Mouse (Mus musculus): ENCODE measurements around the gene Myh14. TPM values are rescaled to one million over a fixed set of nuclear protein-coding genes. Genes with fewer than 3 reads are reported as not detected.

Gene Myh14
- polyA plus RNA-seq, 1 experiment from 2014 or later: 4.3 TPM

GRCm38 (mm10) chr7:44693427-44694175 is 23.0 kb upstream of the Myh14 start:
- peaks cover 15% of the 10 kb centered on the region for H3K27me3 ChIP-seq (replicated peaks; ENCODE audit: low read depth, poor library complexity, severe bottlenecking)
- WGBS: 76% methylated on average over 10 of the region's 10 CpGs

GRCm38 (mm10) chr7:44689331-44689730 is 18.7 kb upstream of the Myh14 start:
- H3K9me3 ChIP-seq: no peaks in the 10 kb centered on the region
- no peak overlapping the region for H3K4me3 ChIP-seq
- no peak for DNase-seq (ENCODE audit: low spot score)
- 91% methylated on average over 7 of the region's 7 CpGs for WGBS
- H3K36me3 ChIP-seq (replicated peaks): no peaks in the 10 kb centered on the region
- H3K27me3 ChIP-seq (replicated peaks; ENCODE audit: low read depth, poor library complexity, severe bottlenecking): no peaks in the 10 kb centered on the region
- H3K4me1 ChIP-seq: no peaks in the 10 kb centered on the region
- no peak overlapping the region for H3K27ac ChIP-seq (replicated peaks)

More at GRCm38 (mm10) chr7:44693427-44694175, 23.0 kb upstream of the Myh14 start:
- no peaks in the 10 kb centered on the region for H3K36me3 ChIP-seq (replicated peaks)
- H3K4me3 ChIP-seq: no peak overlapping the region
- peaks cover 9% of the 10 kb centered on the region for H3K4me1 ChIP-seq
- H3K27ac ChIP-seq (replicated peaks): no peak overlapping the region
- DNase-seq (ENCODE audit: low spot score): no peak
- no peaks in the 10 kb centered on the region for H3K9me3 ChIP-seq

- Histone ChIP-seq H3K4me3 (no peak overlapping the region), H3K27ac (replicated peaks) (no peak overlapping the region), H3K36me3 (replicated peaks) (no peaks in the 10 kb centered on the region), H3K27me3 (replicated peaks; ENCODE audit: low read depth, poor library complexity, severe bottlenecking) (no peaks in the 10 kb centered on the region), H3K9me3 (no peaks in the 10 kb centered on the region), H3K4me1 (no peaks in the 10 kb centered on the region)
- no peak for DNase-seq (ENCODE audit: low spot score)
- 65% methylated on average over 3 of the region's 3 CpGs for WGBS
Measured at GRCm38 (mm10) chr7:44688890-44689289, 18.2 kb upstream of the Myh14 start.

- peaks cover 4% of the 10 kb centered on the region; the same call in 1 of the 2 replicates for H3K9me3 ChIP-seq
- no peak overlapping the region for H3K4me3 ChIP-seq
- WGBS: 71% methylated on average over 17 of the region's 17 CpGs
- no peaks in the 10 kb centered on the region for H3K36me3 ChIP-seq (replicated peaks)
- H3K4me1 ChIP-seq: no peaks in the 10 kb centered on the region
- no peak for DNase-seq (ENCODE audit: low spot score)
- no peak overlapping the region for H3K27ac ChIP-seq (replicated peaks)
- no peaks in the 10 kb centered on the region for H3K27me3 ChIP-seq (replicated peaks; ENCODE audit: low read depth, poor library complexity, severe bottlenecking)
Measured at GRCm38 (mm10) chr7:44685531-44686402, 15.1 kb upstream of the Myh14 start.

GRCm38 (mm10) chr7:44683656-44684055 is 13.0 kb upstream of the Myh14 start:
- H3K4me1 ChIP-seq: no peaks in the 10 kb centered on the region
- no peaks in the 10 kb centered on the region for H3K27me3 ChIP-seq (replicated peaks; ENCODE audit: low read depth, poor library complexity, severe bottlenecking)
- WGBS: 80% methylated on average over 8 of the region's 8 CpGs
- H3K4me3 ChIP-seq: no peak overlapping the region
- H3K27ac ChIP-seq (replicated peaks): no peak overlapping the region
- no peaks in the 10 kb centered on the region for H3K36me3 ChIP-seq (replicated peaks)
- no peak for DNase-seq (ENCODE audit: low spot score)
- H3K9me3 ChIP-seq: peaks cover 4% of the 10 kb centered on the region; the same call in 1 of the 2 replicates

- H3K4me3 ChIP-seq: no peak overlapping the region
- H3K9me3 ChIP-seq: peaks cover 6% of the 10 kb centered on the region; the same call in 1 of the 2 replicates
- H3K27me3 ChIP-seq (replicated peaks; ENCODE audit: low read depth, poor library complexity, severe bottlenecking): peaks cover 5% of the 10 kb centered on the region; the same call in 1 of the 2 replicates
- 67% methylated on average over 2 of the region's 2 CpGs for WGBS
- H3K36me3 ChIP-seq (replicated peaks): no peaks in the 10 kb centered on the region
- DNase-seq (ENCODE audit: low spot score): no peak
- no peak overlapping the region for H3K27ac ChIP-seq (replicated peaks)
- H3K4me1 ChIP-seq: no peaks in the 10 kb centered on the region; the same call in 1 of the 2 replicates
Measured at GRCm38 (mm10) chr7:44676611-44677010, 6.0 kb upstream of the Myh14 start.

- Histone ChIP-seq H3K36me3 (replicated peaks) (no peaks in the 10 kb centered on the region), H3K4me1 (peaks cover 5% of the 10 kb centered on the region), H3K27ac (replicated peaks) (no peak overlapping the region), H3K9me3 (peaks cover 5% of the 10 kb centered on the region; the same call in 1 of the 2 replicates), H3K27me3 (replicated peaks; ENCODE audit: low read depth, poor library complexity, severe bottlenecking) (peaks cover 5% of the 10 kb centered on the region; the same call in 1 of the 2 replicates), H3K4me3 (no peak overlapping the region)
- 70% methylated on average over 4 of the region's 4 CpGs for WGBS
- no peak for DNase-seq (ENCODE audit: low spot score)
Measured at GRCm38 (mm10) chr7:44676126-44676525, 5.5 kb upstream of the Myh14 start.

GRCm38 (mm10) chr7:44675171-44675570 is 4.5 kb upstream of the Myh14 start:
- WGBS: 62% methylated on average over 6 of the region's 6 CpGs

GRCm38 (mm10) chr7:44674511-44674910 is 3.9 kb upstream of the Myh14 start:
- H3K4me1 ChIP-seq: peaks cover 14% of the 10 kb centered on the region
- 73% methylated on average over 4 of the region's 4 CpGs for WGBS

More at GRCm38 (mm10) chr7:44675171-44675570, 4.5 kb upstream of the Myh14 start:
- H3K27me3 ChIP-seq (replicated peaks; ENCODE audit: low read depth, poor library complexity, severe bottlenecking): peaks cover 15% of the 10 kb centered on the region
- no peaks in the 10 kb centered on the region for H3K36me3 ChIP-seq (replicated peaks)
- 0 out of 2 replicates have a peak, but pooled peaks cover 3% of the 10 kb centered on the region for H3K9me3 ChIP-seq
- no peak for DNase-seq (ENCODE audit: low spot score)
- H3K4me3 ChIP-seq: no peak overlapping the region
- no peak overlapping the region for H3K27ac ChIP-seq (replicated peaks)
- H3K4me1 ChIP-seq: peaks cover 14% of the 10 kb centered on the region

GRCm38 (mm10) chr7:44672193-44672592 is 1.6 kb upstream of the Myh14 start:
- no peak for DNase-seq (ENCODE audit: low spot score)
- no peaks in the 10 kb centered on the region for H3K36me3 ChIP-seq (replicated peaks)
- H3K9me3 ChIP-seq: 0 out of 2 replicates have a peak, but pooled peaks cover 3% of the 10 kb centered on the region
- H3K4me3 ChIP-seq: no peak overlapping the region
- H3K27me3 ChIP-seq (replicated peaks; ENCODE audit: low read depth, poor library complexity, severe bottlenecking): peaks cover 44% of the 10 kb centered on the region
- H3K4me1 ChIP-seq: peaks cover 16% of the 10 kb centered on the region
- H3K27ac ChIP-seq (replicated peaks): no peak overlapping the region
- WGBS: 81% methylated on average over 5 of the region's 5 CpGs

More at GRCm38 (mm10) chr7:44674511-44674910, 3.9 kb upstream of the Myh14 start:
- 0 out of 2 replicates have a peak, but pooled peaks cover 3% of the 10 kb centered on the region for H3K9me3 ChIP-seq
- DNase-seq (ENCODE audit: low spot score): no peak
- no peak overlapping the region for H3K27ac ChIP-seq (replicated peaks)
- no peak overlapping the region for H3K4me3 ChIP-seq
- H3K27me3 ChIP-seq (replicated peaks; ENCODE audit: low read depth, poor library complexity, severe bottlenecking): peaks cover 21% of the 10 kb centered on the region
- no peaks in the 10 kb centered on the region for H3K36me3 ChIP-seq (replicated peaks)

- Histone ChIP-seq H3K27me3 (replicated peaks; ENCODE audit: low read depth, poor library complexity, severe bottlenecking) (peaks cover 46% of the 10 kb centered on the region), H3K9me3 (peaks cover 5% of the 10 kb centered on the region; the same call in 1 of the 2 replicates), H3K4me3 (no peak overlapping the region; the same call in 1 of the 2 replicates), H3K27ac (replicated peaks) (no peak overlapping the region), H3K4me1 (peaks cover 19% of the 10 kb centered on the region), H3K36me3 (replicated peaks) (no peaks in the 10 kb centered on the region)
- WGBS: 14% methylated on average over 21 of the region's 21 CpGs
- no peak for DNase-seq (ENCODE audit: low spot score)
Measured at GRCm38 (mm10) chr7:44669103-44669502, 1.5 kb downstream of the Myh14 start.

- H3K9me3 ChIP-seq: peaks cover 5% of the 10 kb centered on the region; the same call in 1 of the 2 replicates
- no peak overlapping the region for H3K27ac ChIP-seq (replicated peaks)
- no peak overlapping the region for H3K4me3 ChIP-seq
- peaks cover 46% of the 10 kb centered on the region for H3K27me3 ChIP-seq (replicated peaks; ENCODE audit: low read depth, poor library complexity, severe bottlenecking)
- WGBS: 65% methylated on average over 13 of the region's 13 CpGs
- no peak for DNase-seq (ENCODE audit: low spot score)
- peaks cover 19% of the 10 kb centered on the region for H3K4me1 ChIP-seq
- no peaks in the 10 kb centered on the region for H3K36me3 ChIP-seq (replicated peaks)
Measured at GRCm38 (mm10) chr7:44667996-44668738, 2.5 kb downstream of the Myh14 start.

Data from embryonic facial prominence, embryonic 10.5 days (tissue).